Mouse (Mus musculus): ENCODE measurements around the gene Lrrc75b. TPM values are rescaled to one million over a fixed set of nuclear protein-coding genes. Genes with fewer than 3 reads are reported as not detected.

The Lrrc75b gene
- polyA plus RNA-seq, 1 experiment from 2014 or later, result 0.93 TPM

DNA sequence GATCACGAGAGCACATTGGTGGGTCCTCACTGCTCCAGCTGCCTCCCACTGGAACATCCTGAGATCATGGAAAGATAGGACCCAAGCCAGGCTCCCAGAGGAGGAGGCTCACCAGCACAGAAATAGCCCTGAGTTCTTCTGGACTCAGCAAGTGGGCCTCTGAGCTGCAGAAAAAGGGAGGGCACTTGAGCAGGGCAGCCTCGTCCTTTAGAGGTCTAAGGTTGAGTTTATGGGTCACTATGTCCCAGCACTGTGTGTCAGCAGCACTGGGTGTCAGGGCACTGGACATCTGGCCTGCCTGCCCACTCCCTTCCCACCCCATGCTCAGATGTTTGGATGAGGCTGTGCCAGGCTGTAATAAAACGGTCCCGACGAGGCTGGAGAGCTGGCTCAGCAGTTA is 28.2 kb upstream of the Lrrc75b start:
- no peak overlapping the region for H3K4me2 ChIP-seq
- H3K27ac ChIP-seq, result no peak overlapping the region
- H3K4me3 ChIP-seq (replicated peaks), result no peak overlapping the region
- WGBS, result 36% methylated on average over 5 of the region's 5 CpGs
- H3K9me3 ChIP-seq, result no peaks in the 10 kb centered on the region
- H3K27me3 ChIP-seq, result peaks cover 11% of the 10 kb centered on the region; the same call in 1 of the 2 replicates
- H3K4me1 ChIP-seq (replicated peaks), result peaks cover 14% of the 10 kb centered on the region
- ATAC-seq (ENCODE audit: insufficient number of reproducible peaks, insufficient read depth, low FRiP score, low TSS enrichment, low read depth), result no peak
- H3K9ac ChIP-seq (replicated peaks), result no peak overlapping the region
- no peaks in the 10 kb centered on the region for H3K36me3 ChIP-seq

GRCm38 (mm10) chr10:75587781-75588180 is 27.7 kb upstream of the Lrrc75b start:
- H3K27ac ChIP-seq, result no peak overlapping the region
- no peaks in the 10 kb centered on the region for H3K9me3 ChIP-seq
- WGBS, result 87% methylated on average over 4 of the region's 4 CpGs

GRCm38 (mm10) chr10:75586553-75586879 is 26.4 kb upstream of the Lrrc75b start:
- H3K27me3 ChIP-seq, result peaks cover 11% of the 10 kb centered on the region; the same call in 1 of the 2 replicates
- H3K4me2 ChIP-seq, result no peak overlapping the region
- H3K4me3 ChIP-seq (replicated peaks), result no peak overlapping the region
- peaks cover 14% of the 10 kb centered on the region for H3K4me1 ChIP-seq (replicated peaks)
- H3K27ac ChIP-seq, result no peak overlapping the region
- H3K9me3 ChIP-seq, result no peaks in the 10 kb centered on the region
- 96% methylated on average over 1 of the region's 1 CpGs for WGBS
- H3K9ac ChIP-seq (replicated peaks), result 0 out of 2 replicates have a peak overlapping the region, but pooled peaks have one; percentile 3
- H3K36me3 ChIP-seq, result no peaks in the 10 kb centered on the region
- ATAC-seq (ENCODE audit: insufficient number of reproducible peaks, insufficient read depth, low FRiP score, low TSS enrichment, low read depth), result no peak

More at GRCm38 (mm10) chr10:75587781-75588180, 27.7 kb upstream of the Lrrc75b start:
- Histone ChIP-seq H3K27me3 (peaks cover 11% of the 10 kb centered on the region; the same call in 1 of the 2 replicates), H3K9ac (replicated peaks) (no peak overlapping the region), H3K4me2 (no peak overlapping the region), H3K4me1 (replicated peaks) (peaks cover 14% of the 10 kb centered on the region), H3K4me3 (replicated peaks) (no peak overlapping the region), H3K36me3 (no peaks in the 10 kb centered on the region)
- ATAC-seq (ENCODE audit: insufficient number of reproducible peaks, insufficient read depth, low FRiP score, low TSS enrichment, low read depth), result no peak

DNA sequence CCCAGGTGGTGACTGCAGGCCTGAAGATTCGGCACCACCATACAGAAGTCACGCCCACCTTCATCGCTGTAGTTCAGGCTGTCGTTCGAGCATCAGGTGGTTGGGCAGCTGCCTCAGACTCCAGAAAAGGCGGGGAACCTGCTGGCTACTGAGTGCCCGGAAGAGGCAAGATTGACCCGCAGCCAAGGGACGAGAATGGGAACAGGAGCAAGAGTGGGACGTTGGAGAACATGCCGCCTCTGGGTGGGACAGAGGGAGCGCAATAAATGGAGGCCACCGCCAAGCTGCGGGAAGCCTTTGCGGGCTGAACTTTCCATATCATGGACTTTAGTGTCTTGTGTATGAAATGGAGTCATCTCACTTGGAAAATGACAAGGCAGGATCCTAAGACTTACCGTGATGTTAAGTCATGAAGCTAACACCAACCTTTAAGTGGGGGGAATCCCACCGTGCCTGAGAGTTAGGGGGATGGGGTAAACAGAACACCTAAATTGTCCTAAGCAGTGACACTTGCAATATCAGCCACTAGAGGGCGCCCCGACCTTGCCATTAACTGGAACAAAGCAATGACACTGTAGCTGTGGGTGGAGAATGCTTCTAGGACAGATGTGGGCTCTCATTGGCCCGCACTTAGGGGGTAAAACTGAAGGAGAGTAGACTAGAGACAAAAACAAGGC is 25.9 kb upstream of the Lrrc75b start:
- ATAC-seq (ENCODE audit: insufficient number of reproducible peaks, insufficient read depth, low FRiP score, low TSS enrichment, low read depth), result peak; percentile 69
- peak overlapping the region; percentile 54 for H3K4me2 ChIP-seq
- WGBS, result 20% methylated on average over 20 of the region's 20 CpGs
- H3K36me3 ChIP-seq, result no peaks in the 10 kb centered on the region
- H3K4me1 ChIP-seq (replicated peaks), result peaks cover 14% of the 10 kb centered on the region
- peak overlapping the region; percentile 16 for H3K4me3 ChIP-seq (replicated peaks)
- no peak overlapping the region for H3K27ac ChIP-seq
- no peaks in the 10 kb centered on the region for H3K9me3 ChIP-seq
- H3K27me3 ChIP-seq, result peaks cover 11% of the 10 kb centered on the region; the same call in 1 of the 2 replicates
- peak overlapping the region; percentile 3; the same call in 1 of the 2 replicates for H3K9ac ChIP-seq (replicated peaks)

DNA sequence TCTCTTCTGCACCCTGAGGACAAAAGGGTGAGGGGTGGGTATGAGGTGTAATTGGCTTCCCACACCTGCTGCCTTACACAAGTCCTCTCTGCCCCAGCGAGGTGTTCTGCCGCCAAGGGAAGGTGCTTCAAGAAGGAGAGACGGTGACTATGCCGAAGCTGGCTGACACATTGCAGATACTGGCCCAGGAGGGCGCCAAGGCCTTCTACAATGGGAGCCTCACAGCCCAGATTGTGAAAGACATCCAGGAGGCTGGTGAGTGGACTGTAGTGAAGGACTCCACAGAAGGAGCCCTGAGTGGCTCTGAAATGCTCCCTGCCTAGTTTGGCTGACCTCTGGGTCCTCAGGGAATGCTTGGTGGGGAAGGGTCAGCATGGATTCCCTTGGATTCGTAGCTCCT is 19.0 kb upstream of the Lrrc75b start:
- Histone ChIP-seq H3K27me3 (no peaks in the 10 kb centered on the region), H3K27ac (no peak overlapping the region), H3K4me2 (no peak overlapping the region), H3K9ac (replicated peaks) (no peak overlapping the region), H3K36me3 (no peaks in the 10 kb centered on the region), H3K4me1 (replicated peaks) (no peaks in the 10 kb centered on the region), H3K4me3 (replicated peaks) (no peak overlapping the region), H3K9me3 (no peaks in the 10 kb centered on the region)
- ATAC-seq (ENCODE audit: insufficient number of reproducible peaks, insufficient read depth, low FRiP score, low TSS enrichment, low read depth), result no peak
- 87% methylated on average over 6 of the region's 6 CpGs for WGBS

DNA sequence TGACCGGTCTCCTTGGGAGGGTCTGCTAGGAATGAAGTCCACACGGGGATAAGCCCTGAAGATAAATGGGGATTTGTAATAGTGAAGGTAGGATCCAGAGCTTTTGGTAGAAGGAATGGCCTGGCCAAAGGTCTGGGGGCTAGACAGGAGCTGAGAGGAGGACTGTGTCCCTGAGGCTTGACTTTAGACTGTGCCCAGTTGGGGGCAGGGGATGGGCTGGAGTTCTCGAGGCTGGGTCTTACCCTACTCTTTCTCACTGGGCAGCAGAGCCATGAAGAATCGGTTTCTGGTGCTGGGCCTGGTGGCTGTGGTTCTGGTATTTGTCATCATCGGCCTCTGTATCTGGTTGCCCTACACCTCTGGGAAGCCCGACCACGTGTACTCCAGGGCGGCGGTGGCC is 13.8 kb upstream of the Lrrc75b start:
- Histone ChIP-seq H3K9me3 (no peaks in the 10 kb centered on the region), H3K4me3 (replicated peaks) (no peak overlapping the region), H3K36me3 (no peaks in the 10 kb centered on the region), H3K27ac (no peak overlapping the region), H3K9ac (replicated peaks) (no peak overlapping the region), H3K4me1 (replicated peaks) (peaks cover 6% of the 10 kb centered on the region; the same call in 1 of the 2 replicates), H3K27me3 (no peaks in the 10 kb centered on the region), H3K4me2 (no peak overlapping the region)
- ATAC-seq (ENCODE audit: insufficient number of reproducible peaks, insufficient read depth, low FRiP score, low TSS enrichment, low read depth), result no peak
- 87% methylated on average over 9 of the region's 9 CpGs for WGBS

GRCm38 (mm10) chr10:75573181-75573580 is 13.1 kb upstream of the Lrrc75b start:
- Histone ChIP-seq H3K9ac (replicated peaks) (no peak overlapping the region), H3K4me2 (no peak overlapping the region), H3K9me3 (no peaks in the 10 kb centered on the region), H3K27ac (no peak overlapping the region), H3K27me3 (peaks cover 7% of the 10 kb centered on the region), H3K4me3 (replicated peaks) (no peak overlapping the region), H3K4me1 (replicated peaks) (peaks cover 14% of the 10 kb centered on the region), H3K36me3 (no peaks in the 10 kb centered on the region)
- WGBS, result 77% methylated on average over 10 of the region's 10 CpGs
- ATAC-seq (ENCODE audit: insufficient number of reproducible peaks, insufficient read depth, low FRiP score, low TSS enrichment, low read depth), result no peak

DNA sequence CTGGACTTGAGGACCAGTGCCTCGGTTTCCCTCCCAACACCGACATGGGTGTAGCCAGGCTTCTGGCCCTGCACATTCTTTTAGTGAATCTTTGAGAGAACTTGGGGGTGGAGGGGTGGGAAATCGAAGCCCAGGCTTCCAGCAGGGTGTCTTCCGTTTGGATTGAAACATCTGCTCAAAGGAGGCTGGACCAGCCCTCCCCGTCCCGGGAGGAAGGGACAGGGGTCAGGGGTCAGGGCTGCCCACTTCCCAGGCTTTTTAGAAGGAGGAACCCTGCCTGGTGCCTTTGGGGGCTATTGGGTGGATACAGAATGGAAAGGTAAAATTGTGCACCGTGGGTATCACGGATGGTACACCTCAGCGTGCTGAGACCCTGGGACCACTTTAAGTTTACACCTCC is 11.8 kb upstream of the Lrrc75b start:
- peaks cover 9% of the 10 kb centered on the region for H3K27me3 ChIP-seq

GRCm38 (mm10) chr10:75570981-75571657 is 11.0 kb upstream of the Lrrc75b start:
- H3K27ac ChIP-seq, result no peak overlapping the region
- ATAC-seq (ENCODE audit: insufficient number of reproducible peaks, insufficient read depth, low FRiP score, low TSS enrichment, low read depth), result no peak

More for the DNA sequence above, 11.8 kb upstream of the Lrrc75b start:
- Histone ChIP-seq H3K9ac (replicated peaks) (no peak overlapping the region), H3K27ac (no peak overlapping the region), H3K4me1 (replicated peaks) (peaks cover 15% of the 10 kb centered on the region), H3K9me3 (no peaks in the 10 kb centered on the region), H3K4me2 (no peak overlapping the region), H3K36me3 (no peaks in the 10 kb centered on the region), H3K4me3 (replicated peaks) (no peak overlapping the region)
- ATAC-seq (ENCODE audit: insufficient number of reproducible peaks, insufficient read depth, low FRiP score, low TSS enrichment, low read depth), result no peak
- 51% methylated on average over 9 of the region's 9 CpGs for WGBS

DNA sequence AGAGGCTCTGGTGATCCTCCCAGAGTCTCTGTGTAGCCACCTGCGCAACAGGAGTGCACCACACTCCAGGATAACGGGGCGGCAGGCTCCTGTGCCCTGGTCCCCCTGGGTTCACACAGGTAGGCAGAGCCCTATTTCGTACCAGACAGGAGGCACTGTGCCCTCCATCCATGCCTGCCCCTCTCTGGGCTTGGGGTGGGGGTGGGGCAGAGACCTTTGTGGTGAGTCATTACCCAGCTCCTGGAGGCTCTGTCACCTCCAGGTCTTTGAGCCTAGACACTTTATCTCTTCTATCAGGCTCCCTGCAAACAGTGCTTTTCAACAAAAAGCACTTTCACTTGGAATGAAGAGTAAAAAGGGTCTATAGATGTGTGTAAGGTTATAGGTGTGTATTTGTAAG is 8.7 kb upstream of the Lrrc75b start:
- 21% methylated on average over 4 of the region's 4 CpGs for WGBS
- no peak overlapping the region for H3K9ac ChIP-seq (replicated peaks)
- no peaks in the 10 kb centered on the region for H3K9me3 ChIP-seq
- peaks cover 18% of the 10 kb centered on the region for H3K4me1 ChIP-seq (replicated peaks)
- H3K4me2 ChIP-seq, result peak overlapping the region; percentile 10; the same call in 1 of the 2 replicates
- no peaks in the 10 kb centered on the region for H3K36me3 ChIP-seq
- H3K27me3 ChIP-seq, result peaks cover 9% of the 10 kb centered on the region
- ATAC-seq (ENCODE audit: insufficient number of reproducible peaks, insufficient read depth, low FRiP score, low TSS enrichment, low read depth), result no peak
- no peak overlapping the region for H3K27ac ChIP-seq
- no peak overlapping the region for H3K4me3 ChIP-seq (replicated peaks)

More at GRCm38 (mm10) chr10:75570981-75571657, 11.0 kb upstream of the Lrrc75b start:
- H3K4me3 ChIP-seq (replicated peaks), result no peak overlapping the region
- no peaks in the 10 kb centered on the region for H3K36me3 ChIP-seq
- H3K27me3 ChIP-seq, result peaks cover 9% of the 10 kb centered on the region
- H3K4me2 ChIP-seq, result no peak overlapping the region
- no peak overlapping the region for H3K9ac ChIP-seq (replicated peaks)
- no peaks in the 10 kb centered on the region for H3K9me3 ChIP-seq
- peaks cover 15% of the 10 kb centered on the region for H3K4me1 ChIP-seq (replicated peaks)
- WGBS, result 22% methylated on average over 10 of the region's 10 CpGs

DNA sequence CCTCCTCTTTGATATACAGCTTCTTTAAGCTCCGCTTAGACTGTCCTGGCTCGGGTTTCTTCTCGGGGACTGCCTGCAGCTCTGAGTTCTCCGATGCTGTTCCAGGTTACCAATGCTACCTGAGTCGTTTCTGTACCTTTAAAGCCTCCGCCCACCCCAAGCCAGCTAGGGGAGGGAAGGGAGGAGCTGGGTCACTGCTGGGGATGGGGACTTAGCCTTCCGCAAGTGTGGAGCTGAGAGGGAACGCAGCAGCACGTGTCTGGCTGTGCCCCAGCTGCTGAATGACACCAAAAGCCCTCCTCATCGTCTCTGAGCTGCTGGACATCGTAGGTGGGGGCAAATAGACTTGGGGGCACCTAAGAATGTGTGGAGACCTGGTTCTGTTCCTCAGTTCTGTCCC is 8.3 kb upstream of the Lrrc75b start:
- Histone ChIP-seq H3K9me3 (no peaks in the 10 kb centered on the region), H3K27me3 (peaks cover 9% of the 10 kb centered on the region), H3K4me3 (replicated peaks) (no peak overlapping the region), H3K36me3 (no peaks in the 10 kb centered on the region), H3K9ac (replicated peaks) (no peak overlapping the region), H3K4me1 (replicated peaks) (peaks cover 18% of the 10 kb centered on the region), H3K27ac (no peak overlapping the region), H3K4me2 (0 out of 2 replicates have a peak overlapping the region, but pooled peaks have one; percentile 10)
- ATAC-seq (ENCODE audit: insufficient number of reproducible peaks, insufficient read depth, low FRiP score, low TSS enrichment, low read depth), result no peak
- 6% methylated on average over 11 of the region's 11 CpGs for WGBS
